Mouse (Mus musculus) midbrain, embryonic 16.5 days (tissue): Measurements from ENCODE around the gene Gm20388. TPM values are rescaled to one million over a fixed set of nuclear protein-coding genes. Genes with fewer than 3 reads are reported as not detected.

Experiments used
- ATAC-seq: fragments of 200-750 bp; cut with Nextera tagmentation; 2 replicates; pipeline ENCODE4 v1.8.0; 2017; ENCODE audit warnings: moderate TSS enrichment
- H3K27ac ChIP-seq: fragments of 300-500 bp; sonication (generic); 2 replicates; pipeline ENCODE4 v1.5.1; 2014; ENCODE audit warnings: mild to moderate bottlenecking, low read length, mixed read lengths
- H3K27me3 ChIP-seq: fragments of 300-500 bp; sonication (generic); 2 replicates; pipeline ENCODE4 v1.6.1; 2014; ENCODE audit warnings: low read depth, low read length, mixed read lengths; ENCODE audit not compliant: control insufficient read depth, insufficient read depth
- H3K36me3 ChIP-seq: fragments of 300-500 bp; sonication (generic); 2 replicates; pipeline ENCODE4 v1.6.1; 2014; ENCODE audit warnings: mild to moderate bottlenecking, low read length, moderate library complexity, mixed read lengths; ENCODE audit not compliant: control insufficient read depth, insufficient read depth
- H3K4me1 ChIP-seq: fragments of 300-500 bp; sonication (generic); 2 replicates; pipeline ENCODE4 v1.6.1; 2014; ENCODE audit warnings: mild to moderate bottlenecking, low read length, mixed read lengths; ENCODE audit not compliant: control insufficient read depth, insufficient read depth
- H3K4me2 ChIP-seq: fragments of 300-500 bp; sonication (generic); 2 replicates; pipeline ENCODE4 v1.6.1; 2014; ENCODE audit warnings: mild to moderate bottlenecking, low read length, mixed read lengths
- H3K4me3 ChIP-seq: fragments of 300-500 bp; sonication (generic); 2 replicates; pipeline ENCODE4 v1.5.1; 2014; ENCODE audit warnings: low read depth, mild to moderate bottlenecking, low read length, moderate library complexity, mixed read lengths
- H3K9ac ChIP-seq: fragments of 300-500 bp; sonication (generic); 2 replicates; pipeline ENCODE4 v1.6.1; 2014; ENCODE audit warnings: low read depth, low read length, mixed read lengths
- H3K9me3 ChIP-seq: fragments of 300-500 bp; sonication (generic); replicated peaks from 2 replicates; pipeline ENCODE4 v1.6.1; 2014; ENCODE audit warnings: mild to moderate bottlenecking, low read length, mixed read lengths; ENCODE audit not compliant: control insufficient read depth, poor library complexity, severe bottlenecking
- WGBS: fragments of 180-500 bp; shearing (Covaris S2); extraction: QIAGEN DNeasy Blood & Tissue Kit; methylation state at CpG from one replicate; pipeline ENCODE4 v1.1.7; 2014; 5-methylcytosine and 5-hydroxymethylcytosine counted together
- polyA plus RNA-seq: library from polyadenylated mRNA; unstranded; fragments of >200 nt; fragmentation: Nextera tagmentation; extraction: Ambion mirVana; gene quantifications from 2 replicates; pipeline ENCODE4 v1.2.1, GENCODE M21; 2015

The Gm20388 gene
- polyA plus RNA-seq, 1 experiment from 2014 or later: 7.5 TPM

DNA sequence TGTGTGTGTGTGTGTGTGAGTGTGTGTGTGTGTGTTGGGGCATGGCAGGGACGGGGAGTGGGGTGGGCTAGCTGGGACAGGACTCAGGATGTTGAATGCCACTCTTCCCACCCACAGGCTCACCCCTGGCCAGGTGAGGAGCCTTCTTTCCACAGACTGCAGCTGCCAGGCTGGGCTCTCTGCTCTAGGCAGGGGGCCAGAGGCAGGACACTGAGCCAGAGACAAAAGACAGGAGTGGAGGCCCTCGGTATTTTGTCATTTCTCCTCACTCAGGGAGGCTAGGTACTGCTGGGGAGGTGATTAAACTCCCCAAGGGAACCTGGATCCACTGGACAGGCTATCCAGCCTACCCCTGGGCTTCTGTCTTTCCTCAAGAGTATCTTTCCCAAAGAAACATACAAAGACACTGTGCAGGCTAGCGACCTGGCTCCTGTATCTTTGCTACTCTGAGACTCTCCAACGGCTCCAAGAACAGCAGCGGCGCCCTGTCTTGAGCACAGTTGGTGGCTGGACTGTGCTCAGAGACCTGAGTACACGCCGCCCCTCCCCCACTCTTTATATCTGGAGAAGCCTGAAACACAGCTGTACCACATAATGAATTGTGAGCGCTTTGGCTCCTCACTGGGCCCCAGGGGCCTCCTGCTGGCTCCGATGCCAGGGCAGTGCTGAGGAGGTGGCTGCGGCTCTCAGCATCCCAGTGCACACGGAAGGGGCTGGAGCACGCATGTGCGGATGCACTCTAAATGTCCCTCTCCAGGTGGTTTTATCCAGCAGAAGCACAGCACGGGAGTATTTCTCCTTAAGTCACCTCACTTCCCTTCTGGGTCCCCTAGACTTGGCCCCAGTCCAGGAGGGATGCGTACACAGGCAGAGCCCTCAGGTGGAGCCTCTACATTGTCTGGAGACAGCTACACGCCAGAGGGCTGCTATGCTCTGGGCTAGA, 274.5 kb downstream of the Gm20388 start:
- Histone ChIP-seq H3K27ac (peak overlapping the region; percentile 38), H3K4me3 (no peak overlapping the region), H3K9ac (peak overlapping the region; percentile 58; the same call in 1 of the 2 replicates), H3K4me2 (peak overlapping the region; percentile 32), H3K4me1 (peaks cover 17% of the 10 kb centered on the region), H3K27me3 (no peaks in the 10 kb centered on the region), H3K9me3 (no peaks in the 10 kb centered on the region), H3K36me3 (no peaks in the 10 kb centered on the region)
- 19% methylated on average over 17 of the region's 17 CpGs for WGBS
- ATAC-seq: peak; percentile 21; the same call in 1 of the 2 replicates

GRCm38 (mm10) chr8:120186454-120186853, 275.8 kb downstream of the Gm20388 start:
- H3K27me3 ChIP-seq: no peaks in the 10 kb centered on the region
- H3K4me2 ChIP-seq: no peak overlapping the region
- no peak overlapping the region for H3K27ac ChIP-seq
- H3K9ac ChIP-seq: 0 out of 2 replicates have a peak overlapping the region, but pooled peaks have one; percentile 5
- H3K4me3 ChIP-seq: no peak overlapping the region
- no peaks in the 10 kb centered on the region for H3K36me3 ChIP-seq
- no peak for ATAC-seq
- no peaks in the 10 kb centered on the region for H3K9me3 ChIP-seq
- H3K4me1 ChIP-seq: peaks cover 19% of the 10 kb centered on the region
- WGBS: 50% methylated on average over 8 of the region's 8 CpGs

DNA sequence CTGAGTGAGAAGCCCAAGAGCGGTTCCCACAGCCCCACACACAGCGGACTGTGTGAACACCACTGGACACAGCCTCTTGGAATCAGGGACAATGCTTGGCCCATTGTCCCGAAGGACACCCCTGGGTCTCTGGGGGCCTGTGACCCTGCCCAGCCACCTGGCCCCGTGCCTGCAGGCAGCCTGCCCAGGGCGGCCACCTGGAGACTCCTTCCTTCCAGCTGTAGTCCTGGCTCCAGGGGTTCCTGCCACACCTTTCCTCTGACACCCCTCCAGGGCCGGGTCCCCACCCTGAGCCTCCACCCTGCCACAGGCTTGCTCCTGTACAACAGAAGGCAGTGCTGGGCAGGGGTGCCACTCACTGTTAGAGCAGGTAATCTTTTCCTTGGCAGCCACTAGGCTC, 277.9 kb downstream of the Gm20388 start:
- H3K27me3 ChIP-seq: no peaks in the 10 kb centered on the region
- 77% methylated on average over 6 of the region's 6 CpGs for WGBS
- H3K4me1 ChIP-seq: peaks cover 19% of the 10 kb centered on the region
- no peaks in the 10 kb centered on the region for H3K36me3 ChIP-seq
- H3K9ac ChIP-seq: no peak overlapping the region
- no peak for ATAC-seq
- H3K4me3 ChIP-seq: no peak overlapping the region
- H3K4me2 ChIP-seq: no peak overlapping the region
- H3K9me3 ChIP-seq: no peaks in the 10 kb centered on the region
- no peak overlapping the region for H3K27ac ChIP-seq

DNA sequence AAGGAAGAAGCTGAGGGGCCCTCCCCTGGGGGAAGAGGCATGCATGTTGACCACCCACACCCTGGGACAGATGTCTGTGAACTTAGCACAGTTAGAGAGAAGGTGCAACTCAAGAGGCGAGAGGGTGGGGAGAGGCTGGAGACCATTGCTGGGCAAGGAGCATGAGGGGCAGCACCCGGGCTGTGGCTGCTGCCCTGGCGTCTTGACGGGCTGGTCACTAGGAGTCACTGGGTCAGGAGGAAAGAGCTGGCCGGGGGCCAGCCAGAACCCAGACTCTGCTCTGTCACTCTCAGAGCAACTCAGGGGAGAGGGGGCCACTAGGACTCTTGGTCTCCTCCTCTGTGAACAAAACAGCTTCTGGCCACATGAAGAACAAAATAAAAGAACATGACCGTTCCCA, 278.8 kb downstream of the Gm20388 start:
- Histone ChIP-seq H3K4me3 (no peak overlapping the region), H3K9me3 (no peaks in the 10 kb centered on the region), H3K9ac (no peak overlapping the region), H3K27me3 (no peaks in the 10 kb centered on the region), H3K27ac (no peak overlapping the region), H3K4me1 (peaks cover 19% of the 10 kb centered on the region), H3K36me3 (no peaks in the 10 kb centered on the region), H3K4me2 (no peak overlapping the region)
- no peak for ATAC-seq
- 80% methylated on average over 6 of the region's 6 CpGs for WGBS

- Histone ChIP-seq H3K4me1 (peaks cover 14% of the 10 kb centered on the region), H3K9ac (no peak overlapping the region), H3K9me3 (no peaks in the 10 kb centered on the region), H3K27ac (0 out of 2 replicates have a peak overlapping the region, but pooled peaks have one; percentile 25), H3K4me2 (no peak overlapping the region), H3K36me3 (no peaks in the 10 kb centered on the region), H3K4me3 (no peak overlapping the region), H3K27me3 (no peaks in the 10 kb centered on the region)
- peak; percentile 15; the same call in 1 of the 2 replicates for ATAC-seq
- 82% methylated on average over 17 of the region's 17 CpGs for WGBS
Observed at GRCm38 (mm10) chr8:120190107-120190809, 279.6 kb downstream of the Gm20388 start.

- H3K27ac ChIP-seq: peak overlapping the region; percentile 74
- WGBS: 38% methylated on average over 20 of the region's 20 CpGs
- peak; percentile 81 for ATAC-seq
- peaks cover 8% of the 10 kb centered on the region; the same call in 1 of the 2 replicates for H3K4me1 ChIP-seq
- no peak overlapping the region for H3K4me3 ChIP-seq
- no peaks in the 10 kb centered on the region for H3K36me3 ChIP-seq
- no peaks in the 10 kb centered on the region for H3K27me3 ChIP-seq
- 0 out of 2 replicates have a peak overlapping the region, but pooled peaks have one; percentile 49 for H3K9ac ChIP-seq
- no peaks in the 10 kb centered on the region for H3K9me3 ChIP-seq
- peak overlapping the region; percentile 42 for H3K4me2 ChIP-seq
Observed at GRCm38 (mm10) chr8:120190810-120191413, 280.3 kb downstream of the Gm20388 start.

DNA sequence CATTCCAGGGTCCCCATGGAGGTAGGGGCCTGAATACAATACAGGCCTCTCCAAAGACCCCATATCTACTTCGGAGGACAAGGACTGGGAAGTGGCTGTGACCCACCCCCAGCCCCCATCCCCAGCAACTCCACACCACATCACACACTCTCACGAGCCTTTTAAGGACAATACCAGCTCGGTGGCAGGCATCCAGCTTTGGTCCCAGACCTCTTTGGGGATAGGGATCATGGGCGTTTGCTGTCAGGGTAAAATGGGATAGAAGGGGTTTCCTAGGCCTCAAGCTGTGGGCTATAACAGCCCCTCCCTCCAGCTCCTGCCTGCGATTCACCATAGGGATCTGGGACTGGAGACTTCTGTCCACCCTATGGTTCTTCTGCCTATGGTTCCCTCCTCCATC, 281.0 kb downstream of the Gm20388 start:
- no peaks in the 10 kb centered on the region for H3K36me3 ChIP-seq
- 61% methylated on average over 5 of the region's 5 CpGs for WGBS
- no peak overlapping the region for H3K9ac ChIP-seq
- H3K27ac ChIP-seq: no peak overlapping the region; the same call in 1 of the 2 replicates
- H3K9me3 ChIP-seq: no peaks in the 10 kb centered on the region
- no peak for ATAC-seq
- 0 out of 2 replicates have a peak, but pooled peaks cover 2% of the 10 kb centered on the region for H3K4me1 ChIP-seq
- no peaks in the 10 kb centered on the region for H3K27me3 ChIP-seq
- no peak overlapping the region for H3K4me3 ChIP-seq
- no peak overlapping the region for H3K4me2 ChIP-seq

DNA sequence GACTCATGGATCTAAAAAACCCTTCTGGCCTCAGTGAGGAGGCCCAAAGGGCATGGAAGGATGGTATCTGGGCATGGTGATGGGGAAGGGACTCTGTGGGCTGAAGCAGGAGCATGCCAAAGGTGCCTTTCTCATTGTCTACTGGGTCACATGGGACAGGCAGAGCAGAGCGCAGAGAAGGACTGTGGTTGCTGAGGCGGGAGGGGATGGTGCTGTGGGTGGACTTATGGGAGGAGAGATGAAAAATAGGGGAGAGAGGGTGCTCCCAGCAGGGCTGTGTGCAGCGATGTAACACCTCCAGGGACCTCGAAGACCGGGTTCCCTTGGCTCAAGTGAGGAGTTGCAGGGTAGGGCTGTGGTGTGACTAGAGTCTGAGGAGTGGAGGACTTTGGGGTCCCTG, 281.5 kb downstream of the Gm20388 start:
- no peak for ATAC-seq
- no peak overlapping the region for H3K4me3 ChIP-seq
- no peak overlapping the region for H3K4me2 ChIP-seq
- 95% methylated on average over 5 of the region's 5 CpGs for WGBS
- H3K36me3 ChIP-seq: no peaks in the 10 kb centered on the region
- H3K27ac ChIP-seq: no peak overlapping the region
- no peak overlapping the region for H3K9ac ChIP-seq
- 0 out of 2 replicates have a peak, but pooled peaks cover 2% of the 10 kb centered on the region for H3K4me1 ChIP-seq
- H3K9me3 ChIP-seq: no peaks in the 10 kb centered on the region
- H3K27me3 ChIP-seq: no peaks in the 10 kb centered on the region
